Mouse (Mus musculus) T-helper 1 cell (primary cell): ENCODE results near the gene Nup210l.

Source experiments
- in situ Hi-C: fragments of 300-600 bp; cut with MboI, MseI; formaldehyde crosslinking; loops from one replicate; pipeline ENCODE4 v1.15.1; 2025; ENCODE audit warnings: high pct_unique_total_duplicates

Nup210l gene

DNA sequence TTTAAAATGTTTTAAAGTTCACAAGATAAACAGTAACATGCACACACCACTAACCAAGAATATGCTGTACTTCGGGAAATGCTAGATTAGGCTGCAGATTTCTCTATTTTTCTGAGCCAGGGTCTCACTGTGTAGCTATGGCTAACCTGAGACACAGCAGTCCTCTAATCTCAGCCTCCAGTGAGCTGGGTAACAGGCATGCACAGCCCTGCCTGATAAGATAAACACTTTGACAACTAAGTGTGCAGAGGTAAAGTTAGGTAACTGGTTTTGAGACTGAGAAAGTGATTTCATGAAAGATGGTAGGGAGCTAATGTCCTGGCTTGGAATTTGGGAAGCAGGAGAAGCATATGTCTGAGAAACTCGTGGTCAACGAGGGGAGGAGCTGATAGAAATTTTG, 9.5 kb upstream of the Nup210l start:
- in situ Hi-C loops: no loop called here

DNA sequence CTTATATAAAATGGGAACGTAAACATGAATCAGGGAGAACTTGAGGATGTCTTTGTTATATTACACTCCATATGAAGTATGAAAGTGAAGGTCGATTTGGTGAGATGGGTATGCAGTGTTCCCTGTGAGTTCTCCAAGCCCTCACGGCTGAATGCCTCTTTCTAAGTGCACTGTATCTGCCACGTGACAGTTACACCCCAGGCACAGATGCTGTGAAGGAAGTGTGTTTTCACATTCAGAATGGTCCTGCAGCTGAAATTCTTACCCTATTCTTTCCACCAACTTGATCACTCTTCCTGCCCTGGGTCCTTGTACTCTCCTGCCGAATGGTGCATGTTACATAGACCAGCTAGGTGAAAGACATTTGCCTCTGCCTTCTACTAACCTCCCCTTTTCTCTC, 6.0 kb upstream of the Nup210l start:
- in situ Hi-C loops: no loop called here

- in situ Hi-C loops: no loop called here
Measured at GRCm38 (mm10) chr3:90101010-90101409, 2.9 kb upstream of the Nup210l start.

DNA sequence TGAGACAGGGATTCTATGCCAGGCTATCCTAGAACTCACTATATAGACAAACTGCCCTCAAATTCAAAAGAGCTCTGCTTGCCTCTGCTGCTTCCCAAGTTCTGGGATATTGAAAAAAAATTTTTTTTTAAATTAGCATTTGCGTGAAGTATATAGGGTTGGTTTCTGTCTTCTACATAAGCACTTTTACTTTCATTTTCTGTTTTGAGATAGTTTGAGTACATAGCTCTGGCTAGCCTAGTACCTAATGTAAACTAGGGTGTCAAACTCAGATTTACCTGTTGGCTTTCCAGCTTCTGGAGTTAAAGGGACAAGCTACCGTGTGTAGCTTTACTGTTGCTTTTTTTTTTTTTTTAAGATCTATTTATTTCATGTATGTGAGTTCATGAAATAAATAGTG, 2.3 kb upstream of the Nup210l start:
- in situ Hi-C loops: no loop called here

GRCm38 (mm10) chr3:90102239-90102638, 1.7 kb upstream of the Nup210l start:
- in situ Hi-C loops: no loop called here

DNA sequence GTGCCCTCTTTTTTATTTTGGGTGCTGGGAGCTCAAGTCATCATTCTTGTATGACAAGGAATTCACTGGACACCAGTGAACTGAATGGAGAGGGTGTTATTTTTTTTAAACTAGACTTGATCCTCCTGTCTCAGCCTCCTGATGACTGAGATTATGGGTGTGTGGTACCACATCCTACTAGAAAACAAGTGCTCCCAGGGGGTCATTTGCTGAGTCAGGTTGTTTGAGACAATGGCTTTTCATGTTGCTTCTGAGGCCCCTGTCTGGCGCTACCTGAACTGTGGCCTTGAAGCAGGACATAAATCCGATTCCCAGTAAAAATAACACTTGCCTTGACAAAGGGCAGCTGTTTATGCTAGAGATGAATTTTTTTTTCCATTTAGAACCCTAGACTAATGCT, 756 bp upstream of the Nup210l start:
- in situ Hi-C loops: no loop called here

DNA sequence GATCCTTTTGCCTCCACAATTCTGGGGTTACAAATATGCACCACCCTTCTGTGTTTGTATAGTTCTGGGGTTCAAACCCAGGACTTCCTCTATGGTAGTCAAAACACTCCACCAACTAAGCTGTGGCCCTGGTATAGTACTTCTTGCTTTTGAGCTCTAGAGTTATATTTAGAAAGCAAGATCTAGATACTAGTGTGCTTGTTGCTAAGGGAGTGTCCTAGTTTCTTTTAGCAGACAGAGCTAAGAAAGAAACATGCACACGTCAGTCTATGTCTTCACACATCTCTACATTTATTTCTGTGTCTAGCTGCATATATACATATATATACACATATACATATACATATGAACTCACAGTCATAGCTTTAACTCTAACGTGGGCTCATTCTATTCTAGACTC, 7.8 kb downstream of the Nup210l start:
- in situ Hi-C loops: no loop called here

DNA sequence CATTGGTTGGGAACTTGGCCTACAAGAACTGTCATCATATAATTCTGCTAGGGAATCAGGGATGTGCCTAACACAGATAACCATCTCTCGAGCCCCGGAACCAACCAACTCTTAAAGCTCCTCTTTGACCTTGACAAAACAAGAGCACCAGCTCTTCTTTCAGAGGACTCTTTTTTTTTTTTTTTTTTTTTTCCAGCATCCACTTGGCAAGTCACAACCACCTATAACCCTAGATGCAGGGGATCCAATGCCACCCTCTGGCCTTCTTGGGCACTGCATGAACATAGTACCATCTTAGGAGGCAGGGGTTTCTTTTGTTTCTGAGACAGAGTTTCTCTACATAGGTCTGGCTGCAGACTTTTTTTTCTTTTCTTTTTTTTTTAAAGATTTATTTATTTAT, 10.4 kb downstream of the Nup210l start:
- in situ Hi-C loops: no loop called here

GRCm38 (mm10) chr3:90115526-90115925, 11.6 kb downstream of the Nup210l start:
- in situ Hi-C loops: no loop called here

DNA sequence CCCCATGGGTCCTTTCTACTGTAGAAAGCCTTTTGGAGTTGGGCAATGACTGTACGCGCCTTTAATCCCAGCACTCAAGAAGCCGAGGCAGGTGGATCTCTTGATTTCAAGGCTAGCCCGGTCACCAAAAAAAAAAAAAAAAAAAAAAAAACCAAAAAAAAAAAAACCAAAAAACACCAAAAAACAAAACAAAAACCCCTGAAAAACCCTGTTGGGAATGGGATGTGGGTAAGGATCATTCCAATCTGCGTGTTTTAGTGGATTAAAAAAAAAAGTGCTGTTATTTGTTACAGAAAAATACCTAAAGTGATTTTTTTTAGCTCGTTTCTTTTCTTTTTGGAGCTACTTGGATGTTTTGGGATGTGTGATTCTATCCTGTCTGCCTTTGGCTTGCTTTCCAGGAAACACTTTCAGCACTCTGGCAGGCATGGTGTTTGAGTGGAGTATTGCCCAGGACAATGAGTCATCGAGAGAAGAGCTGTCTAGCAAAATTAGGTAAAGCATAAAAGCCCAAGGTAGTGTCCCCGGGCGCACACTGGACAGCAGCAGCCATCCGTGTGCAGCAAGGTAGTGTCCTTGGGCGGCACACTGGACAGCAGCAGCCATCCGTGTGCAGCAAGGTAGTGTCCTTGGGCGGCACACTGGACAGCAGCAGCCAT, 14.3 kb downstream of the Nup210l start:
- in situ Hi-C loops: no loop called here

GRCm38 (mm10) chr3:90122036-90122435, 18.1 kb downstream of the Nup210l start:
- in situ Hi-C loops: loop anchor here (5.0 kb wide), 1 partner anchor 65 kb away; no protein-coding TSS in a partner anchor

GRCm38 (mm10) chr3:90125710-90126109, 21.8 kb downstream of the Nup210l start:
- in situ Hi-C loops: no loop called here

DNA sequence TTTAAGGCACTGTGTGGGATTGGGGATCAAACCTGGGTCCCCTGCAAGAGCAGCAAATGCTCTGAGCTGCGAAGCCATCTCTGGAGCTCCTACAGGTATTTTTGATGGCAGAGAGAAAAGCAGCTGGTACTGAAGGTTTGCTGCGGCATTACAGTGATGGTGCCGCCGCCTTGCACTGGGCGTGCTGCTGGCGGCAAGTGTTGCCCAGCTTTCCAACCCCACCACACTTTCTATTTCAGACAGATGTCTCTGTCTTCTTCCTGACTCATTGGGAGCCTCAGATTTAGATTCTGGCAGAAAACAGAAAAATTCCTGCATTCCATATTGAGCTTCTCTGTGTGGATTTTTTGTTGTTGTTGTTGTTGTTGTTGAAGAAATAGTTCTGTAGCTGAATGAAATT, 23.9 kb downstream of the Nup210l start:
- in situ Hi-C loops: no loop called here

DNA sequence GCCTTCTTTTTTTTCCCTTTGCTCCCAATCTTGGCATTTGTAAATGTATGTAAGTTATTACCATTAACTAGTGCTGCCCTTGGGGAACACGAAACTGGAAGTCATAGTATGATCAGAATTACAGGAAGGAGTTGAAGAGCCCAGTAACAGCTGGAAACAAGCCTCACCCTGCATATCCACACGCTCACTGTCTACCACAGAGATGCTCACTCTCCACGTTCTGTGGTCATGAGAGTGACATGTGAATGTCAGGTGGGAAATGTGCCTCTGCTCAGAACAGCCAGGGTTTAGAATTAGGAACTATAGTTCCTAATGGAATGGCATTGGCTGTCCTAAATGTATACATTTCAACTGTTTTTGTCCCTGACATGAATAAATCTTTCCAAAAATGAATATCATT, 28.8 kb downstream of the Nup210l start:
- in situ Hi-C loops: no loop called here

DNA sequence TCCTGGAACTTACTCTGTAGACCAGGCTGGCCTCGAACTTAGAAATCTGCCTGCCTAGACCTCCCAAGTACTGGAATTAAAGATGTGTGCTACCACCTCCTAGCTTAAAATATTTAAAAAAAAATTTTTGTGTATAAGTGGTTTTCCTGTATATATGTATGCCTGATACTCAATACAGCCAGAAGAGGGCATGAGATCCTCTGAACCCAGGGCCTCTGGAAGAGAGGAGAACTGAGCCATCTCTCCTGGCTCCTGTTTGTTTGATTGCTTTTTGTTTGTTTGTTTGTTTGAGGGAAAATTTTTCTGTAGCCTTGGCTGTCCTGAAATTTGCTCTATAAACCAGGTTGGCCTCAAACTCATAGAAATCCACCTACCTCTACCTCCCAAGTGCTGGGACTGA, 29.4 kb downstream of the Nup210l start:
- in situ Hi-C loops: no loop called here

DNA sequence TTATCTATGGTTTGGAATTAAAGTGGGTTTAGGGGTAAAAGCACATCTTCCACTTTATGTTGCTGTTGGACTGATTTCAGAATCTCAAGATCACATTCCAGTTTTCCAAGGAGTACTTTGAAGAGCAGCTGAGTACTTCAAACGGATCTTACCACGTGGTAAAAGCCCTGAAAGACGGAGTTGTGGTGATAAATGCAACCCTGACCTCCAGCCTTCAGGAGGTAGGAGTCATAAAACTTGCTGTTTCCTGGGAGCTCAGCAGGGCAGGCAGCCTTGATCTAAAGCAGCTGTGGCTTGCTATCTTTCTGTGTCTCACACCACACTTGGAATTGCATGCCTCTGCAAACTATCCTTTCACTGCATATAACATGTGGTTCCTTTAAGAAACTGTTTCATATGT, 30.6 kb downstream of the Nup210l start:
- in situ Hi-C loops: no loop called here

- in situ Hi-C loops: no loop called here
Measured at GRCm38 (mm10) chr3:90134993-90135392, 31.1 kb downstream of the Nup210l start.

DNA sequence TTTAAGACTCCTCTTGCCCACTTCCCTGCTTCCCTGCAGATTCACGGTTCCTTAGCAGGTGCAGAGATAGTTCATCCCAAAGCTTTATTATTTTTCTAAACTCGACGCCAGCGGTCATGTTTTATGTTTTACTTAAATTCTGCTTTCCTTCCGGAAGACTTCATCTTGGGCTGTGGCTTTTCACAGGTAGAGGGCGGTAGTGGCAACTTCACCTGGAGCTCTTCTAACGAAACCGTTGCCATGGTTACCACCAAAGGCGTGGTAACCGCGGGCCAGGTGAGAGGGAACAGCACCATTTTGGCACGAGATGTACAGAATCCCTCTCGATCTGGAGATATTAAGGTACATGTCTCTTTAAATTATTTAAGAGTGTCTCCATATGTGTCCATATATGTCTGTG, 32.7 kb downstream of the Nup210l start:
- in situ Hi-C loops: no loop called here

DNA sequence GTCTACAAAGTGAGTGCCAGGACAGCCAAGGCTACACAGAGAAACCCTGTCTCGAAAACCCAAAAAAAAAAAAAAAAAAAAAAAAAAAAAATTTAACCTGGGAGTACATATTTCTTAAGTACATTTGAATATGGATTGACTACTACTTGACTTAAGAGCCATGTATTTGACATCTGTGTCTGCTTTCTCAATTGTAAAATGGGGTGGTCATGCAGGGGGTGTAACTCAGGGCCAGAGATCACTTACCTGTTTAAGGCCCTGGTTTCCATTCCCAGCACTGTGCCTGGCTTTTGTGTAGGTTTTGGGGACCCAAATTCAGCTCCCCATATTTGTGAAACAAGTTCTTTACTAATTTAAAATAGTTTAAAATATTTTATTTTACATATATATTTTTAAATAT, 33.7 kb downstream of the Nup210l start:
- in situ Hi-C loops: no loop called here

- in situ Hi-C loops: no loop called here
Measured at GRCm38 (mm10) chr3:90139962-90140361, 36.0 kb downstream of the Nup210l start.

DNA sequence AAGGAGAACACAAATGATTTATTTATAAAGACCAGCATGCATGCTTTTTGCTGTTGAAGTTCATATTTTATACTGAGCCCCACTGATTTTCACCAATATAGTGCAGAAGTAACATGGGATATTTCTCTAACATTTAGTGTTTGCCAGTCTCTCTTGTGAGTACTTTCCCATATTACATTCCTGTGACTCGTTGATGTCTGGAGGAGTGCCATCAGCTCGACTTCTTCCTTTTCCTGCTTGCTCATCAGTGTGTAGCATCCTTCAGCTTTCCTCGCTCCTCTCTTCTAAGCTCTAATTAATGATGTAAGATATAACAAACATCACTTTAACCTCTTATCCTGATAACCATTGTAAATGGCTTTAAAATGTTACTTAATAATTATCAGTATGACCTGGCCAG, 41.5 kb downstream of the Nup210l start:
- in situ Hi-C loops: no loop called here

GRCm38 (mm10) chr3:90146651-90147050, 42.7 kb downstream of the Nup210l start:
- in situ Hi-C loops: no loop called here

DNA sequence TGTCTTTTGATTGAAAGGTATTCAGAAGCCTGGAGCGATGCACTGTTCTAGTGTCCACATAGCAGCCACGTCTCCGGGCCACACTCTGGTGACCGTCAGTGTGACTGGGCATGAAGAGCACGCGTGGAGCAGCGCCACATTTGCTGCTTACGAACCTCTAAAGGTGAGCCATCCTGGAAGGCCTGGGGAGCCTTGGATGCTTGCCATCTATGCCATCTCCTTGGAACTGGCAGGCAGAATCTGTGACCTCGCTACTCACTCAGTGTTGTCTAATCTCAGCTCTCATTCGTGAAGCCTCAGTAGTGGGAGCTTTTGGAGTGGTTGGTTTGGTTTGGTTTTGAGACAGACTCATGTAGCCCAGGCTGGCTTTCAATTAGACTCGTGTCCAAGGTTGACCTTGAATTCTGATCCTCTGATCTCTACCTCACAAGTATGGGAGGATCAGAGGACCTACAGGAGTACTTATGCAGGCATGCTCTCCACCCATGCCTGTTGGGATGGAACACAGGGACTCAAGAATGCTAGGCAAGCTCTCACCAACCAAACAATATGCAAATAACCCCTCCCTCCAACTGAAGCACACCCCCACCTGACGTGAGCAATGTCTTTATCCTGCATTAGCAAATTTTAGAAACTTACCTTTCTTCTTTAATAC, 47.3 kb downstream of the Nup210l start:
- in situ Hi-C loops: no loop called here

DNA sequence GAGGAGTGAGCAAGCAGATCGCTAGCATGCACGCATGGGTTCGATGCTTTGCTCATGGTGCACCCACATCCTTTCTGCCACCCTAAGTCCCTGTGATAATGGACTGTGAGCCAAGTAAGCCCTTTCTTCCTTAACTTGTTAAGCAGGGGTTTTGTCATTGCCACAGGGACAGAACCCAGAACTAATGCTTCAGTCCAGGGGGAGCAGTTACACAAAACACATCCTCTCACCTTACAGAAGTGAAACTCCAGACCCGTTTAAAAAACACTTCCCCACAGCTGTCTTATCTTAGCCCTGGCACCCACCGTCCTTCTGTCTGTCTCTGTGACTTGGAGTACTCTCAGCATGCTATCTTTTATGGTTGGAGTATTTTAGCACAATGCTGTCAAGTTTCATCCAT, 52.1 kb downstream of the Nup210l start:
- in situ Hi-C loops: no loop called here
